Mouse (Mus musculus) frontal cortex, postnatal 10 days (tissue): ENCODE data around the gene Prn.

Experiments used
- DNase-seq, 2 experiments: peaks; one replicate each; pipeline ENCODE4 v3.0.0; 2022; ENCODE audit warnings: low spot score in 2 of 2, mixed read lengths in 1 of 2

Gene Prn

GRCm38 (mm10) chr2:131906846-131907245 is 2.9 kb upstream of the Prn start:
- no peak for DNase-seq

GRCm38 (mm10) chr2:131907311-131907710 is 2.4 kb upstream of the Prn start:
- no peak for DNase-seq

GRCm38 (mm10) chr2:131908351-131908861 is 1.4 kb upstream of the Prn start:
- DNase-seq = no peak

- no peak for DNase-seq
Measured at GRCm38 (mm10) chr2:131908906-131909305, 851 bp upstream of the Prn start.

GRCm38 (mm10) chr2:131910847-131911246 is 1.1 kb downstream of the Prn start:
- DNase-seq = no peak

GRCm38 (mm10) chr2:131911341-131911740 is 1.6 kb downstream of the Prn start:
- no peak for DNase-seq

GRCm38 (mm10) chr2:131912526-131913258 is 2.9 kb downstream of the Prn start:
- DNase-seq = no peak

GRCm38 (mm10) chr2:131932275-131932902 is 22.6 kb downstream of the Prn start:
- DNase-seq = no peak

- DNase-seq = no peak
Measured at GRCm38 (mm10) chr2:131933013-131933412, 23.3 kb downstream of the Prn start.

GRCm38 (mm10) chr2:131933598-131933997 is 23.8 kb downstream of the Prn start:
- no peak for DNase-seq

GRCm38 (mm10) chr2:131934243-131934642 is 24.5 kb downstream of the Prn start:
- DNase-seq = no peak

- no peak for DNase-seq
Measured at GRCm38 (mm10) chr2:131935390-131936105, 25.8 kb downstream of the Prn start.

- no peak for DNase-seq
Measured at GRCm38 (mm10) chr2:131936410-131936809, 26.7 kb downstream of the Prn start.

GRCm38 (mm10) chr2:131939404-131940111 is 29.8 kb downstream of the Prn start:
- peak in 1 of 2 experiments; percentile 56 for DNase-seq

GRCm38 (mm10) chr2:131940506-131940905 is 30.7 kb downstream of the Prn start:
- no peak for DNase-seq

GRCm38 (mm10) chr2:131941501-131941900 is 31.7 kb downstream of the Prn start:
- DNase-seq = peak; percentile 2

GRCm38 (mm10) chr2:131944370-131944769 is 34.6 kb downstream of the Prn start:
- DNase-seq = peak in 1 of 2 experiments; percentile 1

- DNase-seq = peak in 1 of 2 experiments; percentile 1
Measured at GRCm38 (mm10) chr2:131945225-131945624, 35.5 kb downstream of the Prn start.

GRCm38 (mm10) chr2:131945765-131946164 is 36.0 kb downstream of the Prn start:
- peak; percentile 2 to 3 for DNase-seq

GRCm38 (mm10) chr2:131946351-131946750 is 36.6 kb downstream of the Prn start:
- DNase-seq = peak; percentile 2

GRCm38 (mm10) chr2:131948156-131948555 is 38.4 kb downstream of the Prn start:
- peak; percentile 1 to 3 for DNase-seq
